In genomic region chr7:16312011-16312671, GRCm38 (mm10) we compare ENCODE assay signal across 8 mouse cellular contexts. TPM values are rescaled to one million over a fixed set of nuclear protein-coding genes. Genes with fewer than 3 reads are reported as not detected.
A peak's percentile ranks its signal among the peaks of the same experiment; 100 is the strongest.
DNase-seq lines count a peak whose midpoint lies in the region; ATAC-seq and TF ChIP-seq lines count a peak whose summit lies in the region.

No protein-coding gene starts in this region.

- no peak overlapping the region for H3K27ac ChIP-seq in cortical plate, adult 2 months (ENCODE audit: insufficient read depth, low read length)
- H3K27ac ChIP-seq in heart, embryonic 11.5 days (ENCODE audit: low read depth, low read length), result peak overlapping the region; percentile 92
- H3K27ac ChIP-seq in stomach, embryonic 15.5 days, result peak overlapping the region; percentile 97

- peak; percentile 59 for DNase-seq in retina, postnatal 1 day
- no peak for DNase-seq in retina, embryonic 14.5 days (ENCODE audit: low spot score)
- peak; percentile 67 for DNase-seq in kidney, postnatal 10 days
- DNase-seq in lung, postnatal 4 days, result peak; percentile 74 to 78
- DNase-seq in MN1 (ENCODE audit: low spot score), result no peak

- peak overlapping the region; percentile 84 for H3K4me2 ChIP-seq in heart, embryonic 11.5 days
- H3K4me2 ChIP-seq in stomach, embryonic 15.5 days, result peak overlapping the region; percentile 99

- no peaks in the 10 kb centered on the region for H3K9me3 ChIP-seq in heart, embryonic 11.5 days (replicated peaks; ENCODE audit: control insufficient read depth, low read length)
- H3K9me3 ChIP-seq in stomach, embryonic 15.5 days, result no peaks in the 10 kb centered on the region

- no peak for ATAC-seq in heart, embryonic 11.5 days (replicated peaks; ENCODE audit: insufficient number of reproducible peaks, low FRiP score, low TSS enrichment)
- no peak for ATAC-seq in stomach, embryonic 15.5 days (ENCODE audit: insufficient read depth, low FRiP score, low read depth)

- WGBS in heart, embryonic 11.5 days (ENCODE audit: insufficient replicate concordance), result under 1% methylated on average over 48 of the region's 49 CpGs
- under 1% methylated on average over 49 of the region's 49 CpGs for WGBS in stomach, embryonic 15.5 days

- no peaks in the 10 kb centered on the region for H3K27me3 ChIP-seq in heart, embryonic 11.5 days (ENCODE audit: control insufficient read depth, insufficient read depth, low read length)
- no peaks in the 10 kb centered on the region for H3K27me3 ChIP-seq in stomach, embryonic 15.5 days (replicated peaks)

- no peak for TF ChIP-seq CTCF in cortical plate, adult 2 months (IDR thresholded peaks at IDR 0.05; ENCODE audit: extremely low read depth, insufficient read depth, low read length)

- H3K4me1 ChIP-seq in cortical plate, adult 2 months (ENCODE audit: control insufficient read depth, insufficient read depth, low read length), result peaks cover 5% of the 10 kb centered on the region; the same call in 1 of the 2 replicates
- H3K4me1 ChIP-seq in heart, embryonic 11.5 days (ENCODE audit: control insufficient read depth, insufficient read depth, low read length), result peaks cover 25% of the 10 kb centered on the region
- peaks cover 58% of the 10 kb centered on the region for H3K4me1 ChIP-seq in stomach, embryonic 15.5 days

- TF ChIP-seq POLR2A in cortical plate, adult 2 months (IDR thresholded peaks at IDR 0.05; ENCODE audit: extremely low read depth, insufficient read depth, low read length), result no peak

- no peaks in the 10 kb centered on the region; the same call in 1 of the 2 replicates for H3K36me3 ChIP-seq in heart, embryonic 11.5 days (ENCODE audit: control insufficient read depth, insufficient read depth, low read length)
- H3K36me3 ChIP-seq in stomach, embryonic 15.5 days, result no peaks in the 10 kb centered on the region

- peak overlapping the region; percentile 94 for H3K9ac ChIP-seq in heart, embryonic 11.5 days (ENCODE audit: low read depth, low read length)
- H3K9ac ChIP-seq in stomach, embryonic 15.5 days, result peak overlapping the region; percentile 86

- peak overlapping the region; percentile 98 for H3K4me3 ChIP-seq in cortical plate, adult 2 months (ENCODE audit: insufficient read depth, low read length)
- H3K4me3 ChIP-seq in heart, embryonic 11.5 days (ENCODE audit: low read depth, low read length), result peak overlapping the region; percentile 86
- peak overlapping the region; percentile 74 for H3K4me3 ChIP-seq in stomach, embryonic 15.5 days (replicated peaks)

RNA-seq across cellular contexts. Expression of gene Bbc3, which starts 3.9 kb away (rescaled TPM):
- 8.1 and 11.2 TPM in 2 replicates for polyA plus RNA-seq in cortical plate, adult 2 months (2012; rRNA removed)
- 3.7 and 6.0 TPM in 2 replicates for polyA plus RNA-seq in heart, embryonic 11.5 days (2014; fragmentation: Nextera tagmentation; extraction: Ambion mirVana)
- polyA plus RNA-seq in stomach, embryonic 15.5 days (2015; fragmentation: Nextera tagmentation; extraction: Ambion mirVana), result 6.7 and 7.4 TPM in 2 replicates

RNA-seq across cellular contexts. Expression of gene Ccdc9, which starts 25.5 kb away (rescaled TPM):
- polyA plus RNA-seq in cortical plate, adult 2 months (2012; rRNA removed), result 68.9 and 79.1 TPM in 2 replicates
- polyA plus RNA-seq in heart, embryonic 11.5 days (2014; fragmentation: Nextera tagmentation; extraction: Ambion mirVana), result 11.3 and 16.4 TPM in 2 replicates
- 26.7 and 27.0 TPM in 2 replicates for polyA plus RNA-seq in stomach, embryonic 15.5 days (2015; fragmentation: Nextera tagmentation; extraction: Ambion mirVana)

RNA-seq across cellular contexts. Expression of gene Inafm1, which starts 38.7 kb away (rescaled TPM):
- 49.8 and 53.2 TPM in 2 replicates for polyA plus RNA-seq in cortical plate, adult 2 months (2012; rRNA removed)
- polyA plus RNA-seq in heart, embryonic 11.5 days (2014; fragmentation: Nextera tagmentation; extraction: Ambion mirVana), result 6.6 and 6.7 TPM in 2 replicates
- polyA plus RNA-seq in stomach, embryonic 15.5 days (2015; fragmentation: Nextera tagmentation; extraction: Ambion mirVana), result 20.5 and 21.1 TPM in 2 replicates

RNA-seq across cellular contexts. Expression of gene C5ar1, which starts 52.8 kb away (rescaled TPM):
- 1.5 and 2.0 TPM in 2 replicates for polyA plus RNA-seq in cortical plate, adult 2 months (2012; rRNA removed)
- 0.74 and 1.5 TPM in 2 replicates for polyA plus RNA-seq in heart, embryonic 11.5 days (2014; fragmentation: Nextera tagmentation; extraction: Ambion mirVana)
- polyA plus RNA-seq in stomach, embryonic 15.5 days (2015; fragmentation: Nextera tagmentation; extraction: Ambion mirVana), result 3.7 and 4.1 TPM in 2 replicates

Comparison
In these comparisons a context has a peak if more than half of its experiments do, and no peak if none do; other contexts are left out.
1. DNase-seq: peak in retina, postnatal 1 day (single experiment), kidney, postnatal 10 days (single experiment) and lung, postnatal 4 days (2 of 2); none in retina, embryonic 14.5 days (single experiment) and MN1 (single experiment).
2. Peak in every context shown above with its lines, with median percentiles within 50 percentile points of each other: H3K4me3 ChIP-seq.